Mouse (Mus musculus): ENCODE data around the gene Nbeal1. TPM values are rescaled to one million over a fixed set of nuclear protein-coding genes. Genes with fewer than 3 reads are reported as not detected.

The Nbeal1 gene
- polyA plus RNA-seq (2012; fragmentation: generic; extraction: Trizol) = 0.78 TPM
- long read RNA-seq, experiment 1, partial matches to known transcripts = 1 of 2 reads
- long read RNA-seq, experiment 1, other reads (novel, unspliced or antisense) = 1 of 2 reads
- long read RNA-seq, experiment 2, partial matches to known transcripts = 9 of 15 reads
- long read RNA-seq, experiment 2, other reads (novel, unspliced or antisense) = 6 of 15 reads

GRCm38 (mm10) chr1:60179932-60180783 is at the start of gene Nbeal1:
Gene Nbeal1, plus strand, starts transcription at chr1:60180599.
- Histone ChIP-seq H3ac (ENCODE audit: control insufficient read depth, insufficient read length, low read depth) (peak within 1 kb of the TSS; percentile 77), H3K36me3 (ENCODE audit: control insufficient read depth, insufficient read depth) (peaks cover 10% of the 10 kb centered on the region), H3K79me3 (ENCODE audit: low read depth) (peaks cover 5% of the 10 kb centered on the region), H3K27me3 (ENCODE audit: control insufficient read depth, insufficient read depth, insufficient read length) (no peaks in the 10 kb centered on the region), H3K79me2 (ENCODE audit: control insufficient read depth, insufficient read depth) (peaks cover 32% of the 10 kb centered on the region), H3K4me3 (ENCODE audit: insufficient read depth, poor library complexity, severe bottlenecking) (peak within 1 kb of the TSS; percentile 80)
- TF ChIP-seq MAX (IDR thresholded peaks at IDR 0.05) (no peak), USF1 (IDR thresholded peaks at IDR 0.05; ENCODE audit: low read depth) (no peak), CEBPB (IDR thresholded peaks at IDR 0.05; ENCODE audit: low read depth) (no peak), MYOD1 (IDR thresholded peaks at IDR 0.05; ENCODE audit: control insufficient read depth, insufficient read length, low read depth) (no peak), MYOG (IDR thresholded peaks at IDR 0.05; ENCODE audit: control insufficient read depth, extremely low read depth, insufficient read length) (no peak), FOSL1 (IDR thresholded peaks at IDR 0.05; ENCODE audit: insufficient read depth, low read length, poor library complexity, severe bottlenecking) (no peak), CTCF (IDR thresholded peaks at IDR 0.05; ENCODE audit: control insufficient read depth, insufficient read depth, insufficient read length) (no peak)

- no peak overlapping the region for H3K4me3 ChIP-seq (ENCODE audit: insufficient read depth, poor library complexity, severe bottlenecking)
- H3K36me3 ChIP-seq (ENCODE audit: control insufficient read depth, insufficient read depth) = no peaks in the 10 kb centered on the region
- no peaks in the 10 kb centered on the region for H3K79me2 ChIP-seq (ENCODE audit: control insufficient read depth, insufficient read depth)
- H3K27me3 ChIP-seq (ENCODE audit: control insufficient read depth, insufficient read depth, insufficient read length) = no peaks in the 10 kb centered on the region
- H3ac ChIP-seq (ENCODE audit: control insufficient read depth, insufficient read length, low read depth) = no peak overlapping the region
- no peak for TF ChIP-seq CEBPB (IDR thresholded peaks at IDR 0.05; ENCODE audit: low read depth)
- TF ChIP-seq USF1 (IDR thresholded peaks at IDR 0.05; ENCODE audit: low read depth) = no peak
- TF ChIP-seq MYOG (IDR thresholded peaks at IDR 0.05; ENCODE audit: control insufficient read depth, extremely low read depth, insufficient read length) = no peak
- no peak for TF ChIP-seq FOSL1 (IDR thresholded peaks at IDR 0.05; ENCODE audit: insufficient read depth, low read length, poor library complexity, severe bottlenecking)
- TF ChIP-seq MAX (IDR thresholded peaks at IDR 0.05) = no peak
- TF ChIP-seq CTCF (IDR thresholded peaks at IDR 0.05; ENCODE audit: control insufficient read depth, insufficient read depth, insufficient read length) = no peak
- no peak for TF ChIP-seq MYOD1 (IDR thresholded peaks at IDR 0.05; ENCODE audit: control insufficient read depth, insufficient read length, low read depth)
- H3K79me3 ChIP-seq (ENCODE audit: low read depth) = no peaks in the 10 kb centered on the region
Observed at GRCm38 (mm10) chr1:60137346-60137745, 43.1 kb upstream of the Nbeal1 start.

DNA sequence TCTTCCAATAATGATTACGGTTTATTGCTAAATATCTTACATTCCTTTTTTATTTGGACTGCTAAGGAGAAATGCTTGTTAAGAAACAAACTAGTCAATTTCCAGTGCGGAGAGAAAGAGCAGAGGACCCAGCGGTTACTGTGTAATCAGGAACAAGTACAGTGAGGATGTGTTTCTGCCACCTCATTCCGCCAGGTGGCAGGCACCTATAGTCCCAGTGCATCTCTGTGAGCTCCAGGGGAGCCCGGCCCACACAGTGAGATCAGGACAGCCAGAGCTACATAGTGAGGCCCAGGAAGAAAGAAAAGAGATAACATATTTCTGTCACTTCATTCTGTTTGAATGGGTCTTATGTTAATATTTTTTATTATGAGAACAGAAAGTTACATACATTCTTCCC is 27.7 kb upstream of the Nbeal1 start:
- no peak for TF ChIP-seq CTCF (IDR thresholded peaks at IDR 0.05; ENCODE audit: control insufficient read depth, insufficient read depth, insufficient read length)
- no peak for TF ChIP-seq USF1 (IDR thresholded peaks at IDR 0.05; ENCODE audit: low read depth)
- no peak overlapping the region for H3ac ChIP-seq (ENCODE audit: control insufficient read depth, insufficient read length, low read depth)
- H3K36me3 ChIP-seq (ENCODE audit: control insufficient read depth, insufficient read depth) = peaks cover 6% of the 10 kb centered on the region
- no peaks in the 10 kb centered on the region for H3K79me3 ChIP-seq (ENCODE audit: low read depth)
- H3K79me2 ChIP-seq (ENCODE audit: control insufficient read depth, insufficient read depth) = no peaks in the 10 kb centered on the region
- H3K4me3 ChIP-seq (ENCODE audit: insufficient read depth, poor library complexity, severe bottlenecking) = no peak overlapping the region
- no peaks in the 10 kb centered on the region for H3K27me3 ChIP-seq (ENCODE audit: control insufficient read depth, insufficient read depth, insufficient read length)

- Histone ChIP-seq H3K4me3 (ENCODE audit: insufficient read depth, poor library complexity, severe bottlenecking) (no peak overlapping the region), H3K79me3 (ENCODE audit: low read depth) (no peaks in the 10 kb centered on the region), H3ac (ENCODE audit: control insufficient read depth, insufficient read length, low read depth) (no peak overlapping the region), H3K27me3 (ENCODE audit: control insufficient read depth, insufficient read depth, insufficient read length) (no peaks in the 10 kb centered on the region), H3K79me2 (ENCODE audit: control insufficient read depth, insufficient read depth) (no peaks in the 10 kb centered on the region), H3K36me3 (ENCODE audit: control insufficient read depth, insufficient read depth) (no peaks in the 10 kb centered on the region)
- TF ChIP-seq CTCF (IDR thresholded peaks at IDR 0.05; ENCODE audit: control insufficient read depth, insufficient read depth, insufficient read length) (no peak), CEBPB (IDR thresholded peaks at IDR 0.05; ENCODE audit: low read depth) (no peak), MYOD1 (IDR thresholded peaks at IDR 0.05; ENCODE audit: control insufficient read depth, insufficient read length, low read depth) (no peak), MYOG (IDR thresholded peaks at IDR 0.05; ENCODE audit: control insufficient read depth, extremely low read depth, insufficient read length) (no peak), MAX (IDR thresholded peaks at IDR 0.05) (no peak), USF1 (IDR thresholded peaks at IDR 0.05; ENCODE audit: low read depth) (no peak), FOSL1 (IDR thresholded peaks at IDR 0.05; ENCODE audit: insufficient read depth, low read length, poor library complexity, severe bottlenecking) (no peak)
Observed at GRCm38 (mm10) chr1:60156651-60157050, 23.7 kb upstream of the Nbeal1 start.

DNA sequence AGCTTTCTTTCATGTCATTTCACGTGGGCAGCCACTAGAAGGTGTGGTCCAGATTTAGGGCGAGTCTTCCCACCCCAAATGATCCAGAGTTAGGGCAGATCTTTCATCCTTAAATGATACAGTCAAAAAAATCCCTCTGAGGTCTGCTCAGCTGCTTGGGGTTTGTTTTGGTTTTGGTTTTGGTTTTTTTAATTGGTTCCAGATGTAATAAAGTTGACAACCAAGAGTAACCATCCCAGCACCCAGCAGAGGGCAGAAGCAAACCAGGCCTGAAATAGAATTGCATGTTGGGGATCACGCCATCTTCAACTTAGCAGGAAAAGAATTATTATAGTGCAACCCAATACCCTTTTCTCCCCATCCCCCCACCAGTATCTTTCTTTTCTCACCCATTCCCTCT is 22.0 kb upstream of the Nbeal1 start:
- Histone ChIP-seq H3ac (ENCODE audit: control insufficient read depth, insufficient read length, low read depth) (no peak overlapping the region), H3K36me3 (ENCODE audit: control insufficient read depth, insufficient read depth) (no peaks in the 10 kb centered on the region), H3K79me2 (ENCODE audit: control insufficient read depth, insufficient read depth) (no peaks in the 10 kb centered on the region), H3K4me3 (ENCODE audit: insufficient read depth, poor library complexity, severe bottlenecking) (no peak overlapping the region), H3K79me3 (ENCODE audit: low read depth) (no peaks in the 10 kb centered on the region), H3K27me3 (ENCODE audit: control insufficient read depth, insufficient read depth, insufficient read length) (no peaks in the 10 kb centered on the region)
- TF ChIP-seq CTCF (IDR thresholded peaks at IDR 0.05; ENCODE audit: control insufficient read depth, insufficient read depth, insufficient read length) = peak; percentile 14
- no peak for TF ChIP-seq CEBPB (IDR thresholded peaks at IDR 0.05; ENCODE audit: low read depth)

- no peak overlapping the region for H3ac ChIP-seq (ENCODE audit: control insufficient read depth, insufficient read length, low read depth)
- H3K79me2 ChIP-seq (ENCODE audit: control insufficient read depth, insufficient read depth) = no peaks in the 10 kb centered on the region
Observed at GRCm38 (mm10) chr1:60163676-60164075, 16.7 kb upstream of the Nbeal1 start.

More at GRCm38 (mm10) chr1:60163676-60164075, 16.7 kb upstream of the Nbeal1 start:
- Histone ChIP-seq H3K27me3 (ENCODE audit: control insufficient read depth, insufficient read depth, insufficient read length) (no peaks in the 10 kb centered on the region), H3K36me3 (ENCODE audit: control insufficient read depth, insufficient read depth) (no peaks in the 10 kb centered on the region), H3K79me3 (ENCODE audit: low read depth) (no peaks in the 10 kb centered on the region), H3K4me3 (ENCODE audit: insufficient read depth, poor library complexity, severe bottlenecking) (no peak overlapping the region)
- TF ChIP-seq MAX (IDR thresholded peaks at IDR 0.05) (no peak), MYOD1 (IDR thresholded peaks at IDR 0.05; ENCODE audit: control insufficient read depth, insufficient read length, low read depth) (no peak), CTCF (IDR thresholded peaks at IDR 0.05; ENCODE audit: control insufficient read depth, insufficient read depth, insufficient read length) (no peak), USF1 (IDR thresholded peaks at IDR 0.05; ENCODE audit: low read depth) (no peak), CEBPB (IDR thresholded peaks at IDR 0.05; ENCODE audit: low read depth) (no peak), FOSL1 (IDR thresholded peaks at IDR 0.05; ENCODE audit: insufficient read depth, low read length, poor library complexity, severe bottlenecking) (no peak), MYOG (IDR thresholded peaks at IDR 0.05; ENCODE audit: control insufficient read depth, extremely low read depth, insufficient read length) (no peak)
